Mouse (Mus musculus): ENCODE results near the gene Slc9a8.

DNA sequence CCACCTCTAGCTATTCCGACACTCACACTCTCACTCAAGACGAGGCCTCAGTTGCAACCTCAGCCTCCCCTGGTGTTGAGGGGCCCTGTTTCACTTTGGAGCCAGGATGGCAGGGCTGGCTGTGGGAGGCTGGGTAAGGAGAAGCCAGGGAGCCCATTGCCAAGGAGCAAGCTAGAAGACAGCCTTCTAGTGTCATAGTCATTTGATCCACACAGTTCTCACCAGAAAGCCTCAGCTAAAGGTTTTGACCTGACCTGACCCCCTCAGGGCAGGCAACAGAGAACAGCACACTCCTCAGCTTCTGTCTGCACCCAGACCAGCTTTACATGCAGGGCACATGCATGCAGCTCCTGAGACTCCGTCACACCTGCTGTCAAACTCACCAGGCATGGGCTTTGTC is 44.4 kb downstream of the Slc9a8 start:
- TF ChIP-seq CTCF (IDR thresholded peaks at IDR 0.05; ENCODE audit: low read depth), result no peak
- no peak for TF ChIP-seq EP300 (optimal IDR thresholded peaks at IDR 0.05)

Data from stomach, postnatal 0 days (tissue).